Mouse (Mus musculus): ENCODE results near the gene Myog. TPM values are rescaled to one million over a fixed set of nuclear protein-coding genes. Genes with fewer than 3 reads are reported as not detected.

Gene Myog
- polyA plus RNA-seq, 1 experiment from 2014 or later, result 2.3 TPM

GRCm38 (mm10) chr1:134310729-134311128 is 20.9 kb downstream of the Myog start:
- Histone ChIP-seq H3K4me1 (no peaks in the 10 kb centered on the region), H3K27ac (no peak overlapping the region), H3K27me3 (ENCODE audit: insufficient read depth, poor library complexity, severe bottlenecking) (no peaks in the 10 kb centered on the region), H3K4me3 (no peak overlapping the region), H3K36me3 (peaks cover 52% of the 10 kb centered on the region), H3K9me3 (no peaks in the 10 kb centered on the region)
- 89% methylated on average over 3 of the region's 3 CpGs for WGBS
- DNase-seq (ENCODE audit: low spot score), result no peak

DNA sequence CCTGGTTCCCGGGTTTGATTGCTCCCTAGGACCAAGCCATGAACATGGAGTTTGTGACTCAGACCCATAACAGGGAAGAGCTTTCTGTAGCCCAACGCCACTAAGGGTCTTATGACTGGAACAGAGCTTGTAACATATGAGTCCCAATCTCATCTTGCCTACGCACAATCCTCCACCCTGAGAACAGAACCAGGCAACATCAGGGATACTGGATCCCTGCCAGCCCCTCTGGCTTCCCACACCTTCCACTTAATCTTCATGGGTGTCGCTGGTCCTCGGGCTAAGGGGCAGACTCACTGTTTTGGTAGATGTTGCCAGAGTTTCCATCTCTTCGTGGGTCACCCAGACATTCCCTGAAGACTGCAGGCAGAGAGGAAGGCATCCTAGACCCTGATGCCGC is 22.0 kb downstream of the Myog start:
- Histone ChIP-seq H3K27ac (no peak overlapping the region), H3K36me3 (peaks cover 59% of the 10 kb centered on the region), H3K4me3 (no peak overlapping the region), H3K9me3 (no peaks in the 10 kb centered on the region), H3K4me1 (0 out of 2 replicates have a peak, but pooled peaks cover 3% of the 10 kb centered on the region), H3K27me3 (ENCODE audit: insufficient read depth, poor library complexity, severe bottlenecking) (no peaks in the 10 kb centered on the region)
- DNase-seq (ENCODE audit: low spot score), result no peak
- 85% methylated on average over 7 of the region's 7 CpGs for WGBS

GRCm38 (mm10) chr1:134315181-134315580 is 25.4 kb downstream of the Myog start:
- peaks cover 61% of the 10 kb centered on the region for H3K36me3 ChIP-seq
- WGBS, result 85% methylated on average over 5 of the region's 5 CpGs
- H3K4me1 ChIP-seq, result peaks cover 6% of the 10 kb centered on the region; the same call in 1 of the 2 replicates
- H3K27me3 ChIP-seq (ENCODE audit: insufficient read depth, poor library complexity, severe bottlenecking), result no peaks in the 10 kb centered on the region
- H3K27ac ChIP-seq, result no peak overlapping the region
- H3K4me3 ChIP-seq, result no peak overlapping the region
- DNase-seq (ENCODE audit: low spot score), result no peak
- H3K9me3 ChIP-seq, result no peaks in the 10 kb centered on the region

- Histone ChIP-seq H3K4me3 (no peak overlapping the region), H3K36me3 (peaks cover 65% of the 10 kb centered on the region), H3K27me3 (ENCODE audit: insufficient read depth, poor library complexity, severe bottlenecking) (no peaks in the 10 kb centered on the region), H3K4me1 (peaks cover 15% of the 10 kb centered on the region), H3K27ac (no peak overlapping the region), H3K9me3 (no peaks in the 10 kb centered on the region)
- 84% methylated on average over 9 of the region's 9 CpGs for WGBS
- DNase-seq (ENCODE audit: low spot score), result no peak
Observed at GRCm38 (mm10) chr1:134316361-134316760, 26.6 kb downstream of the Myog start.

DNA sequence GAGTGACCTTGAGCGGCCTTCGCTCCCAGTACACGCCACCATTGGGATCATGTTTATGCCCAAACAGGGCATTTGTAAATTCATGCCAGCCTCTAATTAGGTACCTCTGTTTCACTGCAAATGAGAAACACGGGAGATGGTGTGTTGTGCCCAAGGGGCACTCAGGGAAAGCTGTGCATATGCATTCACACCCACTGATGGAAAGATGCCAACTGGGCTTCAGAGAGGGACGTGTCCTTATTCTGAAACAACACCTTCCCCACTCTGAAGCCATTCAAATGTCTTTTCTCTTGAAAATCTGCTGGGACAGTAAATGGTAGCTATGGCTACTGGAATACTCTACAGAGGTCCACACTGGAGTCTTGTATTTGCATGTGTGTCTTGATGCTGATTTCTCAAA is 28.5 kb downstream of the Myog start:
- H3K27me3 ChIP-seq (ENCODE audit: insufficient read depth, poor library complexity, severe bottlenecking), result 0 out of 2 replicates have a peak, but pooled peaks cover 4% of the 10 kb centered on the region
- 88% methylated on average over 5 of the region's 5 CpGs for WGBS
- H3K27ac ChIP-seq, result no peak overlapping the region
- H3K36me3 ChIP-seq, result peaks cover 62% of the 10 kb centered on the region
- H3K4me1 ChIP-seq, result peaks cover 18% of the 10 kb centered on the region
- H3K9me3 ChIP-seq, result no peaks in the 10 kb centered on the region
- no peak overlapping the region for H3K4me3 ChIP-seq
- DNase-seq (ENCODE audit: low spot score), result no peak

DNA sequence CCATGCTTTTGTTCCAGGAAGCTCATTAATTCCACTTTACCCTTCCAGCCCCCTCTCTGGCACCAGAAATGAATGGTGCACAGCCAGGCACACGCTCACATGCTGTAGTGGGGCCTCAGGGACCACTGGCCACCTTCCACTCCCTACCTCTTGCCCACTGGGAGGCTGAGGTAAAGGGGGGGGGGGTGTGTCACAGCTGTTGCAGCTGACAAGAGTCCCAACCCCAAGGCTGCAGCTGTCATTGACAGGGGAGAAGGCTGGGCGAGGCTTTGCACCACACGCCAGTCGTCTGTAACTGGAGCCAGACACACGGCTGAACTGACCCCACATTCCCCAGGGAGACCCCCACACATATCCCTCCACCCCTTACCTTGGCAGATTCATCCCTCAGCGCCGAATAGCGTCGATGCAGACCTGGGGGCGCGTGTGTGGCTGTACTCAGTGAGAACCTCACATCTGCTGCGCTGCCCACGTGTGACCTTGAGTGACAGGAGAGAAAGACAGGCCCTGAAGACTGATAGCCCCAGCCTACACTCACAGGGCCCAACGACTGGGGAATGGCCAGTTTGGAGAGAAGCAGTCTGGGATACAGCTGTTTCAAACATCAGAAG is 31.0 kb downstream of the Myog start:
- no peak for DNase-seq (ENCODE audit: low spot score)
- no peak overlapping the region for H3K27ac ChIP-seq
- WGBS, result 61% methylated on average over 14 of the region's 14 CpGs
- peaks cover 18% of the 10 kb centered on the region for H3K4me1 ChIP-seq
- no peak overlapping the region for H3K4me3 ChIP-seq
- H3K27me3 ChIP-seq (ENCODE audit: insufficient read depth, poor library complexity, severe bottlenecking), result 0 out of 2 replicates have a peak, but pooled peaks cover 4% of the 10 kb centered on the region
- peaks cover 78% of the 10 kb centered on the region for H3K36me3 ChIP-seq
- no peaks in the 10 kb centered on the region for H3K9me3 ChIP-seq

GRCm38 (mm10) chr1:134322591-134322990 is 32.8 kb downstream of the Myog start:
- 0 out of 2 replicates have a peak, but pooled peaks cover 4% of the 10 kb centered on the region for H3K27me3 ChIP-seq (ENCODE audit: insufficient read depth, poor library complexity, severe bottlenecking)
- H3K36me3 ChIP-seq, result peaks cover 81% of the 10 kb centered on the region
- H3K9me3 ChIP-seq, result no peaks in the 10 kb centered on the region
- peak overlapping the region; percentile 50; the same call in 1 of the 2 replicates for H3K27ac ChIP-seq
- H3K4me1 ChIP-seq, result peaks cover 16% of the 10 kb centered on the region
- 79% methylated on average over 6 of the region's 6 CpGs for WGBS
- DNase-seq (ENCODE audit: low spot score), result no peak
- no peak overlapping the region for H3K4me3 ChIP-seq

- DNase-seq (ENCODE audit: low spot score), result no peak
- Histone ChIP-seq H3K36me3 (peaks cover 58% of the 10 kb centered on the region), H3K27me3 (ENCODE audit: insufficient read depth, poor library complexity, severe bottlenecking) (0 out of 2 replicates have a peak, but pooled peaks cover 4% of the 10 kb centered on the region), H3K4me1 (peaks cover 6% of the 10 kb centered on the region), H3K27ac (no peak overlapping the region), H3K4me3 (no peak overlapping the region), H3K9me3 (no peaks in the 10 kb centered on the region)
- 87% methylated on average over 12 of the region's 12 CpGs for WGBS
Observed at GRCm38 (mm10) chr1:134326841-134327346, 37.1 kb downstream of the Myog start.

- H3K4me3 ChIP-seq, result no peak overlapping the region
- no peaks in the 10 kb centered on the region for H3K27me3 ChIP-seq (ENCODE audit: insufficient read depth, poor library complexity, severe bottlenecking)
- peaks cover 53% of the 10 kb centered on the region for H3K4me1 ChIP-seq
- WGBS, result 55% methylated on average over 20 of the region's 20 CpGs
- H3K9me3 ChIP-seq, result no peaks in the 10 kb centered on the region
- peak overlapping the region; percentile 69 for H3K27ac ChIP-seq
- no peak for DNase-seq (ENCODE audit: low spot score)
- H3K36me3 ChIP-seq, result peaks cover 15% of the 10 kb centered on the region
Observed at GRCm38 (mm10) chr1:134331879-134332635, 42.3 kb downstream of the Myog start.

- peaks cover 61% of the 10 kb centered on the region for H3K4me1 ChIP-seq
- peaks cover 10% of the 10 kb centered on the region; the same call in 1 of the 2 replicates for H3K36me3 ChIP-seq
- peak within 1 kb of the TSS; percentile 69 for H3K27ac ChIP-seq
- 0 out of 2 replicates have a peak within 1 kb of the TSS, but pooled peaks have one; percentile 28 for H3K4me3 ChIP-seq
- no peak for DNase-seq (ENCODE audit: low spot score)
- H3K9me3 ChIP-seq, result no peaks in the 10 kb centered on the region
- 40% methylated on average over 13 of the region's 13 CpGs for WGBS
- no peaks in the 10 kb centered on the region for H3K27me3 ChIP-seq (ENCODE audit: insufficient read depth, poor library complexity, severe bottlenecking)
Observed at GRCm38 (mm10) chr1:134332770-134333271, 43.0 kb downstream of the Myog start, which contains the start of gene Ppfia4. Gene Ppfia4 (minus strand): TSS chr1:134332928.

GRCm38 (mm10) chr1:134333371-134334110 is 43.8 kb downstream of the Myog start:
- Histone ChIP-seq H3K27ac (peak overlapping the region; percentile 69), H3K27me3 (ENCODE audit: insufficient read depth, poor library complexity, severe bottlenecking) (no peaks in the 10 kb centered on the region), H3K36me3 (0 out of 2 replicates have a peak, but pooled peaks cover 4% of the 10 kb centered on the region), H3K9me3 (no peaks in the 10 kb centered on the region), H3K4me3 (0 out of 2 replicates have a peak overlapping the region, but pooled peaks have one; percentile 28), H3K4me1 (peaks cover 68% of the 10 kb centered on the region)
- DNase-seq (ENCODE audit: low spot score), result no peak
- 89% methylated on average over 9 of the region's 10 CpGs for WGBS

- no peak for DNase-seq (ENCODE audit: low spot score)
- WGBS, result 49% methylated on average over 7 of the region's 7 CpGs
- no peaks in the 10 kb centered on the region for H3K9me3 ChIP-seq
- H3K27me3 ChIP-seq (ENCODE audit: insufficient read depth, poor library complexity, severe bottlenecking), result no peaks in the 10 kb centered on the region
- peak overlapping the region; percentile 63 for H3K27ac ChIP-seq
- no peaks in the 10 kb centered on the region for H3K36me3 ChIP-seq
- no peak overlapping the region for H3K4me3 ChIP-seq
- H3K4me1 ChIP-seq, result peaks cover 70% of the 10 kb centered on the region
Observed at GRCm38 (mm10) chr1:134334111-134334827, 44.5 kb downstream of the Myog start.
